Mouse (Mus musculus): ENCODE results near the gene Adam12.

The Adam12 gene

GRCm38 (mm10) chr7:134150305-134150704 lies 81.6 kb downstream of the Adam12 start:
- no peak for DNase-seq (ENCODE audit: low spot score in 2 of 2)

- DNase-seq (ENCODE audit: low spot score in 2 of 2) = no peak
These were observed 82.6 kb downstream of the Adam12 start for GRCm38 (mm10) chr7:134149351-134149750.

GRCm38 (mm10) chr7:134147561-134147960 lies 84.4 kb downstream of the Adam12 start:
- no peak for DNase-seq (ENCODE audit: low spot score in 2 of 2)

GRCm38 (mm10) chr7:134146821-134147220 lies 85.1 kb downstream of the Adam12 start:
- DNase-seq (ENCODE audit: low spot score in 2 of 2) = no peak

GRCm38 (mm10) chr7:134144111-134144510 lies 87.8 kb downstream of the Adam12 start:
- no peak for DNase-seq (ENCODE audit: low spot score in 2 of 2)

GRCm38 (mm10) chr7:134139291-134139949 lies 92.5 kb downstream of the Adam12 start:
- no peak for DNase-seq (ENCODE audit: low spot score in 2 of 2)

GRCm38 (mm10) chr7:134132323-134132722 lies 99.6 kb downstream of the Adam12 start:
- no peak for DNase-seq (ENCODE audit: low spot score in 2 of 2)

- no peak for DNase-seq (ENCODE audit: low spot score in 2 of 2)
These were observed 103.8 kb downstream of the Adam12 start for GRCm38 (mm10) chr7:134128087-134128522.

GRCm38 (mm10) chr7:134121397-134121796 lies 110.5 kb downstream of the Adam12 start:
- DNase-seq (ENCODE audit: low spot score in 2 of 2) = no peak

- no peak for DNase-seq (ENCODE audit: low spot score in 2 of 2)
These were observed 116.5 kb downstream of the Adam12 start for GRCm38 (mm10) chr7:134115438-134115837.

GRCm38 (mm10) chr7:134114311-134115188 lies 117.4 kb downstream of the Adam12 start:
- DNase-seq (ENCODE audit: low spot score in 2 of 2) = no peak

- DNase-seq (ENCODE audit: low spot score in 2 of 2) = no peak
These were observed 118.1 kb downstream of the Adam12 start for GRCm38 (mm10) chr7:134113829-134114228.

- DNase-seq (ENCODE audit: low spot score in 2 of 2) = no peak
These were observed 121.8 kb downstream of the Adam12 start for GRCm38 (mm10) chr7:134110116-134110515.

GRCm38 (mm10) chr7:134107849-134108248 lies 124.1 kb downstream of the Adam12 start:
- DNase-seq (ENCODE audit: low spot score in 2 of 2) = no peak

GRCm38 (mm10) chr7:134099010-134099409 lies 132.9 kb downstream of the Adam12 start:
- no peak for DNase-seq (ENCODE audit: low spot score in 2 of 2)

- DNase-seq (ENCODE audit: low spot score in 2 of 2) = no peak
These were observed 134.1 kb downstream of the Adam12 start for GRCm38 (mm10) chr7:134097861-134098260.

GRCm38 (mm10) chr7:134093871-134094270 lies 138.1 kb downstream of the Adam12 start:
- no peak for DNase-seq (ENCODE audit: low spot score in 2 of 2)

- DNase-seq (ENCODE audit: low spot score in 2 of 2) = no peak
These were observed 141.2 kb downstream of the Adam12 start for GRCm38 (mm10) chr7:134090764-134091163.

GRCm38 (mm10) chr7:134090256-134090655 lies 141.7 kb downstream of the Adam12 start:
- DNase-seq (ENCODE audit: low spot score in 2 of 2) = no peak

GRCm38 (mm10) chr7:134088548-134089347 lies 143.2 kb downstream of the Adam12 start:
- no peak for DNase-seq (ENCODE audit: low spot score in 2 of 2)

- DNase-seq (ENCODE audit: low spot score in 2 of 2) = no peak
These were observed 146.6 kb downstream of the Adam12 start for GRCm38 (mm10) chr7:134085396-134085795.

GRCm38 (mm10) chr7:134084926-134085325 lies 147.0 kb downstream of the Adam12 start:
- no peak for DNase-seq (ENCODE audit: low spot score in 2 of 2)

Measured in spleen, postnatal 10 days (tissue).